Mouse (Mus musculus) bone marrow, adult 2 months (tissue): ENCODE results near the gene B3gntl1. TPM values are rescaled to one million over a fixed set of nuclear protein-coding genes. Genes with fewer than 3 reads are reported as not detected.

Source experiments
- H3K27ac ChIP-seq: fragments of 200-500 bp; 2 replicates; pipeline ENCODE4 v1.5.1; 2012; ENCODE audit warnings: low read depth, mild to moderate bottlenecking, control low read depth, inconsistent platforms, low read length; ENCODE audit not compliant: control insufficient read depth, poor library complexity, insufficient read depth
- H3K4me1 ChIP-seq: fragments of 200-500 bp; 2 replicates; pipeline ENCODE4 v1.6.1; 2011; ENCODE audit warnings: low read length; ENCODE audit not compliant: control insufficient read depth, insufficient read depth
- H3K4me3 ChIP-seq: fragments of 200-500 bp; replicated peaks from 2 replicates; pipeline ENCODE3; 2011; ENCODE audit warnings: mild to moderate bottlenecking, low read depth, low read length, control low read depth; ENCODE audit not compliant: control insufficient read depth
- CTCF ChIP-seq: fragments of 200-500 bp; IDR thresholded peaks from 2 replicates; pipeline ENCODE4 v1.5.1; 2011; ENCODE audit warnings: low read length, control low read depth; ENCODE audit not compliant: control insufficient read depth, insufficient read depth
- POLR2A ChIP-seq: fragments of 200-500 bp; IDR thresholded peaks from 2 replicates; pipeline ENCODE4 v1.6.1; 2011; ENCODE audit warnings: low read depth, mild to moderate bottlenecking, control low read depth, low read length, borderline replicate concordance; ENCODE audit not compliant: control insufficient read depth
- WGBS: fragments of 180-500 bp; shearing (Covaris S2); methylation state at CpG from one replicate; pipeline ENCODE4 v1.1.7; 2018; 5-methylcytosine and 5-hydroxymethylcytosine counted together
- polyA plus RNA-seq: library from polyadenylated mRNA; stranded (reverse); fragments of >200 nt; gene quantifications from 2 replicates; pipeline ENCODE4 v1.2.4, GENCODE M21; 2011; ENCODE audit warnings: low replicate concordance; ENCODE audit not compliant: missing spikeins, insufficient read depth, insufficient read length

B3gntl1 gene
- polyA plus RNA-seq, 1 experiment: 6.1 TPM

DNA sequence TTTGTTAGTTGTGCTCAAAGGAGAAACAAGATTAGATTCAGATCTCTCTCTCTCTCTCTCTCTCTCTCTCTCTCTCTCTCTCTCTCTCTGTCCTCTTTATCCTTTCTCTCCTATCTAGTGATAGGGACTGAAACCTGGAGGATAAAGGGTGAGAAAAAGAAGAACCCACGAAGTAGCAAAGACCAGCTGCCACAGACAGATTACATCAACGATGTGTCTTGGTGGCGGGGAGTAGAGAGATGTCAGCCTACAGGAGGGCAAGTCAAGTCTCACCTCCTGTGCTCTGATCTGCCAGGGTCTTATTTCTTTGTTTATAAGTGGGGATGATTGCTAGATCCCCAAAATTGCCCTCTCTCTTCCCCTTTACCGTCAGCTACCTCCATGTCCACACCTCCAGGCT, 36.3 kb upstream of the B3gntl1 start:
- no peak overlapping the region for H3K27ac ChIP-seq
- 47% methylated on average over 4 of the region's 4 CpGs for WGBS
- no peak for TF ChIP-seq POLR2A
- no peak for TF ChIP-seq CTCF
- H3K4me1 ChIP-seq: no peaks in the 10 kb centered on the region; the same call in 1 of the 2 replicates
- H3K4me3 ChIP-seq: no peak overlapping the region

- TF ChIP-seq CTCF (no peak), POLR2A (no peak)
These were observed 33.6 kb upstream of the B3gntl1 start for GRCm38 (mm10) chr11:121706521-121707005.

GRCm38 (mm10) chr11:121703619-121704215, 30.8 kb upstream of the B3gntl1 start:
- TF ChIP-seq CTCF (no peak), POLR2A (no peak)
- 22% methylated on average over 16 of the region's 16 CpGs for WGBS
- peak overlapping the region; percentile 77 for H3K4me3 ChIP-seq
- H3K27ac ChIP-seq: no peak overlapping the region
- H3K4me1 ChIP-seq: no peaks in the 10 kb centered on the region

More at GRCm38 (mm10) chr11:121706521-121707005, 33.6 kb upstream of the B3gntl1 start:
- no peak overlapping the region for H3K27ac ChIP-seq
- under 1% methylated on average over 7 of the region's 7 CpGs for WGBS
- no peaks in the 10 kb centered on the region for H3K4me1 ChIP-seq
- H3K4me3 ChIP-seq: no peak overlapping the region

DNA sequence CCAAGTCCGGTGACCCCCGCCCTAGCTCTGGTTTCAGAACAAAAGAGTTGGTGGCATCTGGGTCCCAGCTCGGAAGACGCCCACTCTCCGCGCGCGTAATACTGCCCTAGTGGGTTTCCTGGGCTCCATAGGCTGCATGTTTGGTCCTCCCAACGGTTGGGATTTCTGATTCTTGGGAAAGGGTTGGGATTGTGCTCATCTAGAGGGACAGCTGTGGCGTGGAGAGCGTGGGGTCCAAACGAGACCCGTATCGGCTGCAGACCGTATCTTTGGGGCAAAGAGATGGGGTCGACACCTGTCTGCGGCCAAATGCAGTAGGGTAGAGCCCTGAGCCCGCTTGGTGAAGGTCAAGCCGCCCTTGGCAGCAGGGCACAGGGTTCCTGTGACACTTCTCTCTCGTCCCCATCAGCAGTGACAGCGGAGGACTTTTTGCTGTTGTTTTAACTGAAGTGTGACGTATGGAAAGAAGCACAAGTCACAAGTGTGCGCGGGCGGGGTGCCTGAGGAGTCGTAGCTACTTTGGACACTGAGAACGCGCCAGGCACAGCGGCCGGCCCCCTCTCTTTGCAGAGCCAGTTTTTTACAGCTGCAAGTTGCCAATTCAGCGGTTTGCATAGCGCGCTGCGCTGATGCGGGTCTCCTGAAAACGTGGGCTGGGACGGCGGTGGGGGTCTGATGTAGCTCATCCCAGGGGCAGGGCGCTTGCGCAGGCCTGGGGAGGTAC, 30.1 kb upstream of the B3gntl1 start:
- Histone ChIP-seq H3K27ac (peak overlapping the region; percentile 74), H3K4me1 (no peaks in the 10 kb centered on the region), H3K4me3 (peak overlapping the region; percentile 77)
- WGBS: under 1% methylated on average over 40 of the region's 40 CpGs
- TF ChIP-seq CTCF: no peak
- peak; percentile 15; the same call in 1 of the 2 replicates for TF ChIP-seq POLR2A

- 1% methylated on average over 69 of the region's 69 CpGs for WGBS
- TF ChIP-seq POLR2A (peak; percentile 61; the same call in 1 of the 2 replicates), CTCF (no peak)
- peak overlapping the region; percentile 74 for H3K27ac ChIP-seq
- peak overlapping the region; percentile 77 for H3K4me3 ChIP-seq
- H3K4me1 ChIP-seq: no peaks in the 10 kb centered on the region
These were observed 29.4 kb upstream of the B3gntl1 start for GRCm38 (mm10) chr11:121702111-121702894.

DNA sequence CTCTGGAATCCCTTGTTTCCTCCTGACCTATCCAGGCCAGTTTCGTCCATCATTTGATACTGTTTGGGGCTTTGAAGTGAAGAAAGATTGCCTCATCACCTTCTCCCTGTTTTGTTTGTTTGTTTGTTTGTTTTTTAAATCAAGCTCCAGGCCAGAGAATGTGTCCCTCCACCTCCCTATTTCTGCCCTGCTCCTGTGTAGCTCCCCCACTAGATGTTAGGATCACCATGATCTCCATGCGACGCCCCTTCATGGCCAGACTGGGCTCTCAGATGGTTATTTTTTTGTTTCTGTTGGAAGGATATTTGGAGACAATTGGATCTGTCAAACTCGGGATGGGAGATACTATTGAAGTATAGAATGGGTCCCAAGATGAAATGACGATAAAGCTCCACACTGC, 28.3 kb upstream of the B3gntl1 start, which contains the start of gene Metrnl:
TSS of gene Metrnl (plus strand) at position 301 of the 400 bp plus-strand sequence.
- WGBS: 86% methylated on average over 5 of the region's 5 CpGs
- Histone ChIP-seq H3K4me1 (no peaks in the 10 kb centered on the region), H3K4me3 (peak within 1 kb of the TSS; percentile 77), H3K27ac (peak within 1 kb of the TSS; percentile 74)
- TF ChIP-seq CTCF: no peak
- no peak for TF ChIP-seq POLR2A

GRCm38 (mm10) chr11:121698381-121698955, 25.5 kb upstream of the B3gntl1 start:
- Histone ChIP-seq H3K27ac (no peak overlapping the region), H3K4me1 (0 out of 2 replicates have a peak, but pooled peaks cover 1% of the 10 kb centered on the region), H3K4me3 (no peak overlapping the region)
- WGBS: 65% methylated on average over 5 of the region's 5 CpGs
- no peak for TF ChIP-seq POLR2A
- no peak for TF ChIP-seq CTCF

DNA sequence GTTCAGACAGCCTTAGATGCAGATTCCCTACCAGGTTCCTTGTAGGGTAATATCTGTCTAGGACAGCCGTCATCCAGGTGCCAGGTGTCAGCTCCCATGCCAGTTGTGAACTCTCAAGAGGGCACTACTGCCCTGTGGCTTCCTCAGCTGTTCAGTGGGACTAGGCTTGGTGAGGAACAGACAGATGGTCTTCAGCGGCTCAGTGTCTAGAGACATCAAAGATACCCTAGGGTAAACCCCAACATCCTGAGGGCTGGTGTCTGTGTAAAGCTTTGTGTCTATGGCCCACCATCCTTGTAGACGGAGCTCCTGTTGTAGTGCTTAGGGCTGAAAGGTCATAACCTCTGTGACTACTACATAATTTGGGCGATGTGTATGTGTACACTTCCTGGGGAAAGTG, 24.3 kb upstream of the B3gntl1 start:
- Histone ChIP-seq H3K4me3 (no peak overlapping the region), H3K4me1 (0 out of 2 replicates have a peak, but pooled peaks cover 1% of the 10 kb centered on the region), H3K27ac (no peak overlapping the region)
- 62% methylated on average over 4 of the region's 4 CpGs for WGBS
- no peak for TF ChIP-seq CTCF
- no peak for TF ChIP-seq POLR2A
